Mouse (Mus musculus) lung, adult 2 months (tissue): ENCODE results near the gene Eif3b. TPM values are rescaled to one million over a fixed set of nuclear protein-coding genes. Genes with fewer than 3 reads are reported as not detected.

Source experiments
- DNase-seq: peaks from one replicate; pipeline ENCODE4 v3.0.0; 2022
- H3K4me1 ChIP-seq: fragments of 200-500 bp; 2 replicates; pipeline ENCODE4 v1.6.1; 2011; ENCODE audit warnings: low read length; ENCODE audit not compliant: control insufficient read depth, insufficient read depth
- H3K4me3 ChIP-seq: fragments of 200-500 bp; replicated peaks from 2 replicates; pipeline ENCODE3; 2011; ENCODE audit warnings: low read depth, mild to moderate bottlenecking, control low read depth, low read length; ENCODE audit errors: extremely low read depth
- CTCF ChIP-seq: fragments of 200-500 bp; IDR thresholded peaks from 2 replicates; pipeline ENCODE4 v1.5.1; 2011; ENCODE audit warnings: mild to moderate bottlenecking, low read length, control low read depth; ENCODE audit not compliant: insufficient read depth
- POLR2A ChIP-seq: fragments of 200-500 bp; IDR thresholded peaks from 2 replicates; pipeline ENCODE4 v1.6.1; 2011; ENCODE audit warnings: low read depth, mild to moderate bottlenecking, control low read depth, low read length, borderline replicate concordance; ENCODE audit errors: extremely low read depth
- WGBS: fragments of 180-500 bp; shearing (Covaris S2); methylation state at CpG from one replicate; pipeline ENCODE4 v1.1.7; 2018; 5-methylcytosine and 5-hydroxymethylcytosine counted together
- polyA plus RNA-seq: library from polyadenylated mRNA; depleted of rRNA; stranded (reverse); fragments of >200 nt; gene quantifications from 2 replicates; pipeline ENCODE4 v1.2.3, GENCODE M21; 2012; rRNA removed

The Eif3b gene
- polyA plus RNA-seq, 1 experiment = 83.0 TPM

DNA sequence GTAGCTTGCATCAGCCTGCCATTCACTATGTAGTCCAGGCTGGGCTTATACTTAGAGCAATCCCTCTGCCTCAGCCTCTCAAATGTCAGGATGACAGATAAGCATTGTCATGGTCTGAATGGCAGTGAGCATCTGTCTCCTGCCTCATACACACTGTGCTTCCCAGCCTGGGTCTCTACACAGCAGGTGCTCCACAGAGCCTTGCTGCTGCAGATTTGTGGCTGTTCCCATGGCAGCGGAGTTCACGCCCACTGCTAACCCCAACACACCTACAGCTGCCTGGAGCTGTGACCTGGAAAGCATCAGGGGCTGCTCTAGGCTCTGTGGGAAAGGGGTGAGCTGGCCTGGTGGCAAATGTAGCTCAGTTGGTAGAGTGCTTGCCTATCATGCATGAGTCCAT is 45.8 kb downstream of the Eif3b start:
- H3K4me3 ChIP-seq = no peak overlapping the region
- WGBS = 87% methylated on average over 2 of the region's 2 CpGs
- no peak for DNase-seq
- H3K4me1 ChIP-seq = no peaks in the 10 kb centered on the region
- TF ChIP-seq POLR2A = no peak
- TF ChIP-seq CTCF = no peak

DNA sequence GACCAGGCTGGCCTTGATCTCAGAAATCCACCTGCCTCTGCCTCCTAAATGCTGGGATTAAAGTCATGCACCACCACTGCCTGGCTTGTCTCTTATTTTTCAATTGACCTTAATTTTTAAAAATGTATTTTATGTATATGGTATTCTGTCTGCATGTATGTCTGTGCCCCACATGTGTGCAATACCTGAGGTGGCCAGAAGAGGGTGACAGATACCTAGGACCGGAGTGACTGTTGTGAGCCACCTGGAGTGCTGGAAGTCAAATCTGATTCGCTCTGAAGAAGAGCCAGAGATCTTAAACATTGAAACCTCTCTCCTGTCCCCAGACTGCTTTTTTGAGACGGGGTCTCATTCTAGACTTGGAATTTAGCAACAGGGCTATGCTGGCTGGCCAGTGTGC is 53.2 kb downstream of the Eif3b start:
- no peak for DNase-seq
- TF ChIP-seq CTCF (no peak), POLR2A (no peak)
- Histone ChIP-seq H3K4me1 (no peaks in the 10 kb centered on the region), H3K4me3 (no peak overlapping the region)
- 80% methylated on average over 3 of the region's 3 CpGs for WGBS

DNA sequence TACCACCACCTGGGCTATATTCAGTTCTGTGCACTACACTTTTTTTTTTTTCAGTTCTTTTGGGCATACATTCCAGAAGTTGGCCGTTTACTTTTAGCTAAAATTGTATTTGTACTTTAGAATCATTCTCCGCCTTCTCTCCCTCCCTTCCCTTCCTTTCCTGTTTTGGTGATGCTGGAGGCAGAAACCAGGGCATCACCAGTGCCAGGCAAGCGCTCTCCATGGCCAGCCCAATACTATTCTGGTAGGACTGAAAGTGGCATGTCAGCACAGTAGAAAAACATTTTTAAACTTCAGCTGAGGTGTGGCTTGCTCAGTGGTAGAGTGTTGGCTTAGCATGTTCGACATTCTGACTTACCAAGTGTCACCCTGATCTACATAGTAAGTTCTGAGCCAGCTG is 62.3 kb downstream of the Eif3b start:
- H3K4me3 ChIP-seq = no peak overlapping the region
- WGBS = 60% methylated on average over 4 of the region's 4 CpGs
- TF ChIP-seq CTCF (no peak), POLR2A (no peak)
- no peak for DNase-seq
- H3K4me1 ChIP-seq = no peaks in the 10 kb centered on the region

DNA sequence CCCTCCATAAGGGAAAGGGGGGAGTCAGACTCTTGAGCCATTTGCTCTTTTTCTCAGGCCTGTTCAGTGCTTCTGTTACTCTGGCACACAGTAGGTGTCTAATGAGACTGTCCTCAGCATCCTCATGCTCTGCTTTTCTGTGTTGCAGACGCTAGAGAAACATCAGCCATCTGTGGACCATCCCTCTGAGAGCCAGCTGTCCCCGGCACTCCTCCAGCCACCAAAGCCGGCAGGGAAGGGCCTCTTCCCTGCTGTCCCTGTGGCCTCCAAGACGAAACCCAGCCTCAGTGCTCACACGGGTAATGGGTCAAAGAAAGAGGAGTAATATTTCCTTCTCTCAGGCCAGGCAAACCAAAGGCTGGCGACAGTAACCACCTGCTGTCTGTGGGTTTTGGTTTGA is 72.0 kb downstream of the Eif3b start:
- DNase-seq = no peak
- no peak overlapping the region for H3K4me3 ChIP-seq
- no peak for TF ChIP-seq POLR2A
- TF ChIP-seq CTCF = no peak
- no peaks in the 10 kb centered on the region for H3K4me1 ChIP-seq
- WGBS = 73% methylated on average over 6 of the region's 6 CpGs

DNA sequence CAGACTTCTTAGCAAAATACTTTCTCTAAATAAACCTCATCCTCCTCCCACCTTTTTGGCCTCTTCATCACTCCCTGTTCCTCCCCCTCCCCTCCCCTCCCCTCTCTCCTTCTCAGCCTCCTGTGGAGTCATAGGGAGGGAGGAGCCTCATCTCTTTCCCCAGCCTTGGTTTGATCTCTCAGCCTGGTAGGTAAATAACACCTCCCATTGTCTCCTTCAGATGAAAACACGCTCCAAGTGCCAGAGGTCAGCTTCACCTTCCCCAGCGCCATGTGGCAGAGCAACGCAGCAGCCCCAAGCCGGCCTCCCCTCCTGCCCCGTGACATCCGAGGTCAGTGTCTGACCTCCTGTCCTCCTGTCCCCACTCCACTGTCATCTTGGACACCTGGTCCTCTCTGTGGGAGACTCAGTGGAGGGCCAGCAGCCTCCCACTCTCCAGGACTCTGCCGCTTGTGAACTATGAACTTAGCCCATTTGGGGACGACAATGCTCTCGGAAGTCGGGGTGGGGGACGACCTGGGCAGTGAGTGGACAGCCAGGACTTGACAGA is 73.6 kb downstream of the Eif3b start:
- DNase-seq = no peak
- no peak overlapping the region for H3K4me3 ChIP-seq
- H3K4me1 ChIP-seq = no peaks in the 10 kb centered on the region
- no peak for TF ChIP-seq CTCF
- TF ChIP-seq POLR2A = no peak
- WGBS = 23% methylated on average over 11 of the region's 11 CpGs

Other genes with a start within 250 kb of the Eif3b start
- gene Mad1l1, start 97.8 kb upstream of the Eif3b start, polyA plus RNA-seq = 18.9 and 21.6 TPM in 2 replicates
- 6.2 and 7.9 TPM in 2 replicates for gene Nudt1, start 97.7 kb upstream of the Eif3b start, polyA plus RNA-seq
- gene Mrm2, start 87.4 kb upstream of the Eif3b start, polyA plus RNA-seq = 5.4 and 7.4 TPM in 2 replicates
- 18.7 and 20.0 TPM in 2 replicates for gene Snx8, start 30.1 kb upstream of the Eif3b start, polyA plus RNA-seq
- 0.05 TPM in 1 of 2 replicates, not detected in the other for gene Gm4869, start 26.3 kb downstream of the Eif3b start, polyA plus RNA-seq
- gene Chst12, start 86.2 kb downstream of the Eif3b start, polyA plus RNA-seq = 49.6 and 60.5 TPM in 2 replicates
- gene Grifin, start 145.7 kb downstream of the Eif3b start, polyA plus RNA-seq = not detected in 2 replicates
- gene Lfng, start 188.0 kb downstream of the Eif3b start, polyA plus RNA-seq = 141 and 163 TPM in 2 replicates
- 117 and 127 TPM in 2 replicates for gene Ttyh3, start 229.7 kb downstream of the Eif3b start, polyA plus RNA-seq